Comparison of ENCODE assay signal across 9 mouse cellular contexts in genomic region chr5:34902811-34903385, GRCm38 (mm10). TPM values are rescaled to one million over a fixed set of nuclear protein-coding genes. Genes with fewer than 3 reads are reported as not detected.
A peak's percentile ranks its signal among the peaks of the same experiment; 100 is the strongest.
DNase-seq lines count a peak whose midpoint lies in the region; ATAC-seq and TF ChIP-seq lines count a peak whose summit lies in the region.
"Had no signal": no experiment of that assay in that cellular context is flagged by ENCODE, and none has a peak within 500 bp of the region (broad histone marks: within the 10 kb centered on the region; RNA-seq: fewer than 3 reads in every experiment).

No protein-coding gene starts in this region.

- H3K27ac ChIP-seq in hindbrain, embryonic 14.5 days = no peak overlapping the region
- no peak overlapping the region for H3K27ac ChIP-seq in hindbrain, embryonic 13.5 days
- no peak overlapping the region for H3K27ac ChIP-seq in stomach, postnatal 0 days (replicated peaks)

- peak; percentile 70 for DNase-seq in hindbrain, embryonic 14.5 days (ENCODE audit: low spot score)
- DNase-seq in Muller cell, postnatal 12 days (ENCODE audit: inconsistent ontology term) = peak; percentile 61
- peak; percentile 86 for DNase-seq in cerebellum, adult 9-11 months
- DNase-seq in layer of hippocampus, adult 9-11 months = peak; percentile 84
- peak; percentile 55 for DNase-seq in stomach, postnatal 0 days (ENCODE audit: low spot score)
- DNase-seq in thymus, postnatal 14 days = no peak
- no peak for DNase-seq in B cell, adult 2 months

- no peak overlapping the region for H3K9ac ChIP-seq in hindbrain, embryonic 14.5 days
- no peak overlapping the region for H3K9ac ChIP-seq in hindbrain, embryonic 13.5 days
- no peak overlapping the region for H3K9ac ChIP-seq in stomach, postnatal 0 days (ENCODE audit: low read length)

- TF ChIP-seq CTCF in stomach, postnatal 0 days (IDR thresholded peaks at IDR 0.05; ENCODE audit: low read depth) = peak; percentile 65

- H3K4me1 ChIP-seq in hindbrain, embryonic 14.5 days (replicated peaks; ENCODE audit: control insufficient read depth, insufficient read depth, low read length) = no peaks in the 10 kb centered on the region
- no peaks in the 10 kb centered on the region for H3K4me1 ChIP-seq in hindbrain, embryonic 13.5 days (replicated peaks)
- no peaks in the 10 kb centered on the region for H3K4me1 ChIP-seq in stomach, postnatal 0 days (replicated peaks; ENCODE audit: control insufficient read depth, insufficient read depth)

- peaks cover 97% of the 10 kb centered on the region for H3K36me3 ChIP-seq in hindbrain, embryonic 14.5 days (replicated peaks; ENCODE audit: control insufficient read depth, insufficient read depth)
- peaks cover 96% of the 10 kb centered on the region for H3K36me3 ChIP-seq in hindbrain, embryonic 13.5 days
- H3K36me3 ChIP-seq in stomach, postnatal 0 days (ENCODE audit: control insufficient read depth, insufficient read depth, low read length) = peaks cover 26% of the 10 kb centered on the region

- H3K4me3 ChIP-seq in hindbrain, embryonic 14.5 days (replicated peaks; ENCODE audit: low read length) = no peak overlapping the region
- H3K4me3 ChIP-seq in hindbrain, embryonic 13.5 days = no peak overlapping the region
- no peak overlapping the region for H3K4me3 ChIP-seq in stomach, postnatal 0 days (ENCODE audit: low read depth, low read length)

- peak; percentile 65; the same call in 1 of the 2 replicates for ATAC-seq in hindbrain, embryonic 14.5 days (ENCODE audit: low FRiP score)
- ATAC-seq in hindbrain, embryonic 13.5 days (ENCODE audit: low FRiP score) = no peak
- ATAC-seq in stomach, postnatal 0 days (ENCODE audit: low FRiP score, low TSS enrichment) = peak; percentile 53; the same call in 1 of the 2 replicates
- ATAC-seq: Patski had no signal

- no peak overlapping the region for H3K4me2 ChIP-seq in hindbrain, embryonic 14.5 days (replicated peaks)
- H3K4me2 ChIP-seq in hindbrain, embryonic 13.5 days = no peak overlapping the region
- no peak overlapping the region for H3K4me2 ChIP-seq in stomach, postnatal 0 days (replicated peaks; ENCODE audit: low read depth)

- no peaks in the 10 kb centered on the region for H3K9me3 ChIP-seq in hindbrain, embryonic 14.5 days (ENCODE audit: control insufficient read depth, low read length)
- no peaks in the 10 kb centered on the region for H3K9me3 ChIP-seq in hindbrain, embryonic 13.5 days
- H3K9me3 ChIP-seq in stomach, postnatal 0 days (ENCODE audit: control insufficient read depth, low read length) = no peaks in the 10 kb centered on the region

- no peaks in the 10 kb centered on the region for H3K27me3 ChIP-seq in hindbrain, embryonic 14.5 days (ENCODE audit: control insufficient read depth, insufficient read depth, low read length)
- no peaks in the 10 kb centered on the region for H3K27me3 ChIP-seq in hindbrain, embryonic 13.5 days
- no peaks in the 10 kb centered on the region for H3K27me3 ChIP-seq in stomach, postnatal 0 days (ENCODE audit: control insufficient read depth, insufficient read depth, low read length)
- H3K27me3 ChIP-seq: Patski had no signal

- 63% methylated on average over 5 of the region's 5 CpGs for WGBS in hindbrain, embryonic 14.5 days
- WGBS in hindbrain, embryonic 13.5 days = 77% methylated on average over 5 of the region's 5 CpGs
- WGBS in stomach, postnatal 0 days = 50% methylated on average over 5 of the region's 5 CpGs

- TF ChIP-seq EP300 in stomach, postnatal 0 days (optimal IDR thresholded peaks at IDR 0.05) = no peak

RNA-seq across cellular contexts. Expression of gene Msantd1, which starts 4.9 kb away (rescaled TPM):
- polyA plus RNA-seq in hindbrain, embryonic 14.5 days (2014; fragmentation: Nextera tagmentation; extraction: Ambion mirVana) = 2.6 and 5.3 TPM in 2 replicates
- polyA plus RNA-seq in hindbrain, embryonic 13.5 days (2015; fragmentation: Nextera tagmentation; extraction: Ambion mirVana) = 2.5 and 2.6 TPM in 2 replicates
- 0.24 and 0.36 TPM in 2 replicates for polyA plus RNA-seq in stomach, postnatal 0 days (2015; fragmentation: Nextera tagmentation; extraction: Ambion mirVana)

RNA-seq across cellular contexts. Expression of gene Rgs12, which starts 46.3 kb away (rescaled TPM):
- polyA plus RNA-seq in hindbrain, embryonic 14.5 days (2014; fragmentation: Nextera tagmentation; extraction: Ambion mirVana) = 34.1 and 36.5 TPM in 2 replicates
- 54.9 and 59.1 TPM in 2 replicates for polyA plus RNA-seq in hindbrain, embryonic 13.5 days (2015; fragmentation: Nextera tagmentation; extraction: Ambion mirVana)
- 12.7 and 14.2 TPM in 2 replicates for polyA plus RNA-seq in stomach, postnatal 0 days (2015; fragmentation: Nextera tagmentation; extraction: Ambion mirVana)

Comparison
In these comparisons a context has a peak if more than half of its experiments do, and no peak if none do; other contexts are left out.
1. DNase-seq: peak in hindbrain, embryonic 14.5 days (single experiment), Muller cell, postnatal 12 days (single experiment), cerebellum, adult 9-11 months (single experiment), layer of hippocampus, adult 9-11 months (single experiment) and stomach, postnatal 0 days (single experiment); none in thymus, postnatal 14 days (single experiment) and B cell, adult 2 months (0 of 2).